Comparison of ENCODE assay signal across 7 mouse cellular contexts in genomic region chr17:28207092-28207491, GRCm38 (mm10). TPM values are rescaled to one million over a fixed set of nuclear protein-coding genes. Genes with fewer than 3 reads are reported as not detected.
A peak's percentile ranks its signal among the peaks of the same experiment; 100 is the strongest.
DNase-seq lines count a peak whose midpoint lies in the region; ATAC-seq and TF ChIP-seq lines count a peak whose summit lies in the region.

No protein-coding gene starts in this region.

- peaks cover 4% of the 10 kb centered on the region for H3K4me1 ChIP-seq in lung, embryonic 14.5 days (ENCODE audit: insufficient read depth)
- H3K4me1 ChIP-seq in embryonic facial prominence, embryonic 13.5 days = peaks cover 33% of the 10 kb centered on the region
- H3K4me1 ChIP-seq in intestine, postnatal 0 days (replicated peaks; ENCODE audit: control insufficient read depth, insufficient read depth, low read length) = no peaks in the 10 kb centered on the region
- H3K4me1 ChIP-seq in stomach, embryonic 16.5 days (ENCODE audit: control insufficient read depth, insufficient read depth, low read length) = peaks cover 11% of the 10 kb centered on the region

- WGBS in lung, embryonic 14.5 days = 65% methylated on average over 8 of the region's 8 CpGs
- 64% methylated on average over 8 of the region's 8 CpGs for WGBS in embryonic facial prominence, embryonic 13.5 days
- 68% methylated on average over 8 of the region's 8 CpGs for WGBS in intestine, postnatal 0 days
- WGBS in stomach, embryonic 16.5 days = 68% methylated on average over 8 of the region's 8 CpGs

- no peaks in the 10 kb centered on the region for H3K9me3 ChIP-seq in lung, embryonic 14.5 days (ENCODE audit: low read depth, low read length)
- H3K9me3 ChIP-seq in embryonic facial prominence, embryonic 13.5 days = no peaks in the 10 kb centered on the region
- H3K9me3 ChIP-seq in intestine, postnatal 0 days (ENCODE audit: control insufficient read depth) = no peaks in the 10 kb centered on the region
- no peaks in the 10 kb centered on the region for H3K9me3 ChIP-seq in stomach, embryonic 16.5 days (replicated peaks; ENCODE audit: control insufficient read depth, low read length)

- peak; percentile 23; the same call in 1 of the 2 replicates for ATAC-seq in lung, embryonic 14.5 days (ENCODE audit: insufficient read depth)
- no peak for ATAC-seq in embryonic facial prominence, embryonic 13.5 days (ENCODE audit: insufficient number of reproducible peaks, insufficient read depth, low FRiP score, low TSS enrichment, low read depth)
- ATAC-seq in intestine, postnatal 0 days = no peak
- ATAC-seq in stomach, embryonic 16.5 days (ENCODE audit: insufficient read depth, low FRiP score) = no peak

- H3K27me3 ChIP-seq in lung, embryonic 14.5 days (ENCODE audit: insufficient read depth, low read length) = no peaks in the 10 kb centered on the region
- H3K27me3 ChIP-seq in embryonic facial prominence, embryonic 13.5 days = no peaks in the 10 kb centered on the region
- H3K27me3 ChIP-seq in intestine, postnatal 0 days (replicated peaks; ENCODE audit: control insufficient read depth, insufficient read depth, low read length) = no peaks in the 10 kb centered on the region
- H3K27me3 ChIP-seq in stomach, embryonic 16.5 days (ENCODE audit: control insufficient read depth, insufficient read depth, low read length) = no peaks in the 10 kb centered on the region

- H3K4me3 ChIP-seq in lung, embryonic 14.5 days (ENCODE audit: low read depth, low read length) = no peak overlapping the region
- H3K4me3 ChIP-seq in embryonic facial prominence, embryonic 13.5 days = no peak overlapping the region
- no peak overlapping the region for H3K4me3 ChIP-seq in intestine, postnatal 0 days (ENCODE audit: low read depth, low read length)
- no peak overlapping the region for H3K4me3 ChIP-seq in stomach, embryonic 16.5 days (replicated peaks; ENCODE audit: low read length)

- H3K4me2 ChIP-seq in lung, embryonic 14.5 days = peak overlapping the region; percentile 57
- peak overlapping the region; percentile 75 for H3K4me2 ChIP-seq in embryonic facial prominence, embryonic 13.5 days
- no peak overlapping the region for H3K4me2 ChIP-seq in intestine, postnatal 0 days (replicated peaks; ENCODE audit: low read depth)
- H3K4me2 ChIP-seq in stomach, embryonic 16.5 days (ENCODE audit: low read depth, low read length) = peak overlapping the region; percentile 69; the same call in 1 of the 2 replicates

- TF ChIP-seq CTCF in lung, embryonic 14.5 days (IDR thresholded peaks at IDR 0.05; ENCODE audit: low read depth) = no peak
- no peak for TF ChIP-seq CTCF in intestine, postnatal 0 days (IDR thresholded peaks at IDR 0.05; ENCODE audit: low read depth)

- DNase-seq in lung, embryonic 14.5 days = no peak
- DNase-seq in lung, postnatal 10 days = no peak
- no peak for DNase-seq in right cerebral cortex, postnatal 4 days
- no peak for DNase-seq in right cerebral cortex, adult 18-20 months

- peak overlapping the region; percentile 27; the same call in 1 of the 2 replicates for H3K9ac ChIP-seq in lung, embryonic 14.5 days
- peak overlapping the region; percentile 77 for H3K9ac ChIP-seq in embryonic facial prominence, embryonic 13.5 days
- peak overlapping the region; percentile 48; the same call in 1 of the 2 replicates for H3K9ac ChIP-seq in intestine, postnatal 0 days (ENCODE audit: low read depth, low read length)
- H3K9ac ChIP-seq in stomach, embryonic 16.5 days (ENCODE audit: low read length) = peak overlapping the region; percentile 75

- H3K27ac ChIP-seq in lung, embryonic 14.5 days (ENCODE audit: low read depth) = peak overlapping the region; percentile 67
- H3K27ac ChIP-seq in embryonic facial prominence, embryonic 13.5 days = peak overlapping the region; percentile 90
- no peak overlapping the region for H3K27ac ChIP-seq in intestine, postnatal 0 days (ENCODE audit: low read depth, low read length)
- H3K27ac ChIP-seq in stomach, embryonic 16.5 days (ENCODE audit: low read length) = peak overlapping the region; percentile 82

- H3K36me3 ChIP-seq in lung, embryonic 14.5 days (ENCODE audit: insufficient read depth) = peaks cover 20% of the 10 kb centered on the region; the same call in 1 of the 2 replicates
- peaks cover 23% of the 10 kb centered on the region for H3K36me3 ChIP-seq in embryonic facial prominence, embryonic 13.5 days
- H3K36me3 ChIP-seq in intestine, postnatal 0 days (ENCODE audit: control insufficient read depth, insufficient read depth) = peaks cover 14% of the 10 kb centered on the region
- 0 out of 2 replicates have a peak, but pooled peaks cover 3% of the 10 kb centered on the region for H3K36me3 ChIP-seq in stomach, embryonic 16.5 days (ENCODE audit: control insufficient read depth, insufficient read depth, low read length)

RNA-seq across cellular contexts. Expression of gene Def6, which starts 0.5 kb away (rescaled TPM):
- polyA plus RNA-seq in lung, embryonic 14.5 days (2014; fragmentation: Nextera tagmentation; extraction: Ambion mirVana) = 2.4 and 2.7 TPM in 2 replicates
- 13.0 and 13.1 TPM in 2 replicates for polyA plus RNA-seq in embryonic facial prominence, embryonic 13.5 days (2015; fragmentation: Nextera tagmentation; extraction: Ambion mirVana)
- 1.7 TPM in 2 replicates for polyA plus RNA-seq in intestine, postnatal 0 days (2015; fragmentation: Nextera tagmentation; extraction: Ambion mirVana)
- 8.5 and 8.8 TPM in 2 replicates for polyA plus RNA-seq in stomach, embryonic 16.5 days (2015; fragmentation: Nextera tagmentation; extraction: Ambion mirVana)

RNA-seq across cellular contexts. Expression of gene Ppard, which starts 25.4 kb away (rescaled TPM):
- polyA plus RNA-seq in lung, embryonic 14.5 days (2014; fragmentation: Nextera tagmentation; extraction: Ambion mirVana) = 1.8 and 2.8 TPM in 2 replicates
- 3.2 and 3.3 TPM in 2 replicates for polyA plus RNA-seq in embryonic facial prominence, embryonic 13.5 days (2015; fragmentation: Nextera tagmentation; extraction: Ambion mirVana)
- polyA plus RNA-seq in intestine, postnatal 0 days (2015; fragmentation: Nextera tagmentation; extraction: Ambion mirVana) = 1.7 and 2.1 TPM in 2 replicates
- 2.8 and 3.0 TPM in 2 replicates for polyA plus RNA-seq in stomach, embryonic 16.5 days (2015; fragmentation: Nextera tagmentation; extraction: Ambion mirVana)

RNA-seq across cellular contexts. Expression of gene Zfp523, which starts 30.2 kb away (rescaled TPM):
- polyA plus RNA-seq in lung, embryonic 14.5 days (2014; fragmentation: Nextera tagmentation; extraction: Ambion mirVana) = 36.0 and 45.4 TPM in 2 replicates
- polyA plus RNA-seq in embryonic facial prominence, embryonic 13.5 days (2015; fragmentation: Nextera tagmentation; extraction: Ambion mirVana) = 36.6 and 41.2 TPM in 2 replicates
- 10.6 and 11.6 TPM in 2 replicates for polyA plus RNA-seq in intestine, postnatal 0 days (2015; fragmentation: Nextera tagmentation; extraction: Ambion mirVana)
- 26.0 and 27.5 TPM in 2 replicates for polyA plus RNA-seq in stomach, embryonic 16.5 days (2015; fragmentation: Nextera tagmentation; extraction: Ambion mirVana)

Comparison
In these comparisons a context has a peak if more than half of its experiments do, and no peak if none do; other contexts are left out.
1. H3K9ac ChIP-seq: peak in every context shown above with its lines; median percentile 77 in embryonic facial prominence, embryonic 13.5 days; 75 in stomach, embryonic 16.5 days; 48 in intestine, postnatal 0 days; 27 in lung, embryonic 14.5 days.